Mouse (Mus musculus): ENCODE measurements around the gene Cnot4. TPM values are rescaled to one million over a fixed set of nuclear protein-coding genes. Genes with fewer than 3 reads are reported as not detected.

Gene Cnot4
- polyA plus RNA-seq, 1 experiment from 2014 or later, result 23.1 TPM

GRCm38 (mm10) chr6:35011953-35012352 lies 121.6 kb downstream of the Cnot4 start:
- H3K9ac ChIP-seq (ENCODE audit: low read depth, low read length), result no peak overlapping the region
- no peaks in the 10 kb centered on the region for H3K27me3 ChIP-seq (replicated peaks; ENCODE audit: control insufficient read depth, insufficient read depth, low read length)
- no peaks in the 10 kb centered on the region for H3K4me1 ChIP-seq (ENCODE audit: control insufficient read depth, insufficient read depth, low read length)
- no peak overlapping the region for H3K27ac ChIP-seq (ENCODE audit: low read length)
- H3K36me3 ChIP-seq (ENCODE audit: control insufficient read depth, insufficient read depth, low read length), result no peaks in the 10 kb centered on the region
- no peak overlapping the region for H3K4me3 ChIP-seq (ENCODE audit: low read length)
- H3K9me3 ChIP-seq (ENCODE audit: control insufficient read depth, low read length), result no peaks in the 10 kb centered on the region
- no peak overlapping the region for H3K4me2 ChIP-seq (ENCODE audit: low read depth, low read length)
- 88% methylated on average over 1 of the region's 1 CpGs for WGBS
- no peak for ATAC-seq

GRCm38 (mm10) chr6:35010705-35011104 lies 122.8 kb downstream of the Cnot4 start:
- ATAC-seq, result no peak
- H3K9me3 ChIP-seq (ENCODE audit: control insufficient read depth, low read length), result no peaks in the 10 kb centered on the region
- no peaks in the 10 kb centered on the region for H3K27me3 ChIP-seq (replicated peaks; ENCODE audit: control insufficient read depth, insufficient read depth, low read length)
- H3K4me2 ChIP-seq (ENCODE audit: low read depth, low read length), result no peak overlapping the region
- no peaks in the 10 kb centered on the region for H3K4me1 ChIP-seq (ENCODE audit: control insufficient read depth, insufficient read depth, low read length)
- no peak overlapping the region for H3K9ac ChIP-seq (ENCODE audit: low read depth, low read length)
- 94% methylated on average over 5 of the region's 5 CpGs for WGBS
- H3K4me3 ChIP-seq (ENCODE audit: low read length), result no peak overlapping the region
- H3K27ac ChIP-seq (ENCODE audit: low read length), result no peak overlapping the region
- no peaks in the 10 kb centered on the region for H3K36me3 ChIP-seq (ENCODE audit: control insufficient read depth, insufficient read depth, low read length)

GRCm38 (mm10) chr6:35002261-35002669 lies 131.3 kb downstream of the Cnot4 start:
- no peak overlapping the region for H3K27ac ChIP-seq (ENCODE audit: low read length)
- 0 out of 2 replicates have a peak, but pooled peaks cover 3% of the 10 kb centered on the region for H3K9me3 ChIP-seq (ENCODE audit: control insufficient read depth, low read length)
- H3K36me3 ChIP-seq (ENCODE audit: control insufficient read depth, insufficient read depth, low read length), result no peaks in the 10 kb centered on the region
- H3K4me2 ChIP-seq (ENCODE audit: low read depth, low read length), result no peak overlapping the region
- H3K9ac ChIP-seq (ENCODE audit: low read depth, low read length), result no peak overlapping the region
- no peaks in the 10 kb centered on the region for H3K27me3 ChIP-seq (replicated peaks; ENCODE audit: control insufficient read depth, insufficient read depth, low read length)
- no peak overlapping the region for H3K4me3 ChIP-seq (ENCODE audit: low read length)
- WGBS, result 84% methylated on average over 18 of the region's 18 CpGs
- no peaks in the 10 kb centered on the region; the same call in 1 of the 2 replicates for H3K4me1 ChIP-seq (ENCODE audit: control insufficient read depth, insufficient read depth, low read length)
- ATAC-seq, result no peak

- H3K4me3 ChIP-seq (ENCODE audit: low read length), result no peak overlapping the region
- H3K27ac ChIP-seq (ENCODE audit: low read length), result no peak overlapping the region
- peaks cover 7% of the 10 kb centered on the region for H3K4me1 ChIP-seq (ENCODE audit: control insufficient read depth, insufficient read depth, low read length)
- peak; percentile 38; the same call in 1 of the 2 replicates for ATAC-seq
- no peaks in the 10 kb centered on the region for H3K9me3 ChIP-seq (ENCODE audit: control insufficient read depth, low read length)
- no peak overlapping the region for H3K9ac ChIP-seq (ENCODE audit: low read depth, low read length)
- no peaks in the 10 kb centered on the region for H3K27me3 ChIP-seq (replicated peaks; ENCODE audit: control insufficient read depth, insufficient read depth, low read length)
- 18% methylated on average over 4 of the region's 4 CpGs for WGBS
- H3K36me3 ChIP-seq (ENCODE audit: control insufficient read depth, insufficient read depth, low read length), result no peaks in the 10 kb centered on the region
- H3K4me2 ChIP-seq (ENCODE audit: low read depth, low read length), result peak overlapping the region; percentile 13; the same call in 1 of the 2 replicates
Observed at GRCm38 (mm10) chr6:34999101-34999500, 134.4 kb downstream of the Cnot4 start.

GRCm38 (mm10) chr6:34996496-34996895 lies 137.0 kb downstream of the Cnot4 start:
- Histone ChIP-seq H3K9ac (ENCODE audit: low read depth, low read length) (no peak overlapping the region), H3K9me3 (ENCODE audit: control insufficient read depth, low read length) (no peaks in the 10 kb centered on the region), H3K4me1 (ENCODE audit: control insufficient read depth, insufficient read depth, low read length) (peaks cover 7% of the 10 kb centered on the region), H3K4me2 (ENCODE audit: low read depth, low read length) (no peak overlapping the region), H3K27me3 (replicated peaks; ENCODE audit: control insufficient read depth, insufficient read depth, low read length) (no peaks in the 10 kb centered on the region), H3K27ac (ENCODE audit: low read length) (no peak overlapping the region), H3K4me3 (ENCODE audit: low read length) (no peak overlapping the region), H3K36me3 (ENCODE audit: control insufficient read depth, insufficient read depth, low read length) (no peaks in the 10 kb centered on the region)
- no peak for ATAC-seq
- WGBS, result 83% methylated on average over 4 of the region's 4 CpGs

- 6% methylated on average over 13 of the region's 13 CpGs for WGBS
- Histone ChIP-seq H3K36me3 (ENCODE audit: control insufficient read depth, insufficient read depth, low read length) (no peaks in the 10 kb centered on the region), H3K4me3 (ENCODE audit: low read length) (peak overlapping the region; percentile 40), H3K27me3 (replicated peaks; ENCODE audit: control insufficient read depth, insufficient read depth, low read length) (no peaks in the 10 kb centered on the region), H3K27ac (ENCODE audit: low read length) (no peak overlapping the region), H3K4me1 (ENCODE audit: control insufficient read depth, insufficient read depth, low read length) (peaks cover 7% of the 10 kb centered on the region), H3K4me2 (ENCODE audit: low read depth, low read length) (peak overlapping the region; percentile 68), H3K9me3 (ENCODE audit: control insufficient read depth, low read length) (no peaks in the 10 kb centered on the region), H3K9ac (ENCODE audit: low read depth, low read length) (peak overlapping the region; percentile 47; the same call in 1 of the 2 replicates)
- ATAC-seq, result peak; percentile 79
Observed at GRCm38 (mm10) chr6:34995265-34995681, 138.3 kb downstream of the Cnot4 start.

- WGBS, result 54% methylated on average over 5 of the region's 5 CpGs
- no peaks in the 10 kb centered on the region for H3K9me3 ChIP-seq (ENCODE audit: control insufficient read depth, low read length)
- H3K27me3 ChIP-seq (replicated peaks; ENCODE audit: control insufficient read depth, insufficient read depth, low read length), result no peaks in the 10 kb centered on the region
- peaks cover 7% of the 10 kb centered on the region for H3K4me1 ChIP-seq (ENCODE audit: control insufficient read depth, insufficient read depth, low read length)
- H3K27ac ChIP-seq (ENCODE audit: low read length), result no peak overlapping the region
- H3K4me3 ChIP-seq (ENCODE audit: low read length), result no peak overlapping the region; the same call in 1 of the 2 replicates
- peak overlapping the region; percentile 47; the same call in 1 of the 2 replicates for H3K9ac ChIP-seq (ENCODE audit: low read depth, low read length)
- no peak for ATAC-seq
- H3K4me2 ChIP-seq (ENCODE audit: low read depth, low read length), result peak overlapping the region; percentile 68
- no peaks in the 10 kb centered on the region for H3K36me3 ChIP-seq (ENCODE audit: control insufficient read depth, insufficient read depth, low read length)
Observed at GRCm38 (mm10) chr6:34994692-34995091, 138.8 kb downstream of the Cnot4 start.

GRCm38 (mm10) chr6:34989263-34989662 lies 144.3 kb downstream of the Cnot4 start:
- Histone ChIP-seq H3K9ac (ENCODE audit: low read depth, low read length) (no peak overlapping the region), H3K9me3 (ENCODE audit: control insufficient read depth, low read length) (no peaks in the 10 kb centered on the region), H3K4me2 (ENCODE audit: low read depth, low read length) (no peak overlapping the region), H3K36me3 (ENCODE audit: control insufficient read depth, insufficient read depth, low read length) (no peaks in the 10 kb centered on the region), H3K4me3 (ENCODE audit: low read length) (no peak overlapping the region), H3K27me3 (replicated peaks; ENCODE audit: control insufficient read depth, insufficient read depth, low read length) (no peaks in the 10 kb centered on the region), H3K4me1 (ENCODE audit: control insufficient read depth, insufficient read depth, low read length) (peaks cover 7% of the 10 kb centered on the region), H3K27ac (ENCODE audit: low read length) (no peak overlapping the region)
- no peak for ATAC-seq
- WGBS, result 64% methylated on average over 6 of the region's 6 CpGs

- Histone ChIP-seq H3K4me3 (ENCODE audit: low read length) (peak within 1 kb of the TSS; percentile 28), H3K9ac (ENCODE audit: low read depth, low read length) (peak within 1 kb of the TSS; percentile 40)
Observed at GRCm38 (mm10) chr6:34988081-34988761, 145.3 kb downstream of the Cnot4 start, which contains the start of gene Slc23a4. Gene Slc23a4, minus strand, starts transcription at chr6:34988404.

More at GRCm38 (mm10) chr6:34988081-34988761, 145.3 kb downstream of the Cnot4 start, which contains the start of gene Slc23a4:
- H3K27me3 ChIP-seq (replicated peaks; ENCODE audit: control insufficient read depth, insufficient read depth, low read length), result no peaks in the 10 kb centered on the region
- H3K9me3 ChIP-seq (ENCODE audit: control insufficient read depth, low read length), result no peaks in the 10 kb centered on the region
- H3K27ac ChIP-seq (ENCODE audit: low read length), result peak within 1 kb of the TSS; percentile 30; the same call in 1 of the 2 replicates
- WGBS, result 14% methylated on average over 20 of the region's 20 CpGs
- no peaks in the 10 kb centered on the region for H3K36me3 ChIP-seq (ENCODE audit: control insufficient read depth, insufficient read depth, low read length)
- H3K4me2 ChIP-seq (ENCODE audit: low read depth, low read length), result peak within 1 kb of the TSS; percentile 50
- H3K4me1 ChIP-seq (ENCODE audit: control insufficient read depth, insufficient read depth, low read length), result peaks cover 7% of the 10 kb centered on the region
- ATAC-seq, result peak; percentile 86
